Mouse (Mus musculus) hematopoietic stem cell, adult 5-6 weeks (primary cell): ENCODE results near the gene Hist1h4f. TPM values are rescaled to one million over a fixed set of nuclear protein-coding genes. Genes with fewer than 3 reads are reported as not detected.
"Not testable (repeated sequence)": the region's sequence is repeated elsewhere in the genome, so short reads cannot be mapped to it uniquely, and the experiment has no call there.

Experiments
- ATAC-seq, 2 experiments: fragments of 125-278 bp in 1 of 2; replicated peaks in 1 of 2; 2 replicates each; pipeline ENCODE4 v1.8.0; 2016 to 2017; ENCODE audit warnings: inconsistent platforms in 2 of 2, mild to moderate bottlenecking in 2 of 2, moderate number of reproducible peaks in 2 of 2, low read depth in 1 of 2, moderate TSS enrichment in 1 of 2; ENCODE audit not compliant: low FRiP score in 2 of 2, poor library complexity in 2 of 2, severe bottlenecking in 2 of 2, insufficient read depth in 1 of 2, low TSS enrichment in 1 of 2
- total RNA-seq: library from RNA; stranded (forward); fragments of 172-1452, 232-1000 nt; gene quantifications from 2 replicates; pipeline ENCODE4 v1.2.3, GENCODE M21; 2017

Hist1h4f gene
- 943 and 1,781 TPM in 2 replicates for total RNA-seq

- peak; percentile 62 to 74 for ATAC-seq
Measured at GRCm38 (mm10) chr13:23551146-23551834, at the start of gene Hist1h4f. Hist1h4f (minus strand) TSS chr13:23551648.

- peak; percentile 34 to 74; a peak in 3 of 4 replicates for ATAC-seq
Measured at GRCm38 (mm10) chr13:23597957-23598356, 46.5 kb upstream of the Hist1h4f start.

DNA sequence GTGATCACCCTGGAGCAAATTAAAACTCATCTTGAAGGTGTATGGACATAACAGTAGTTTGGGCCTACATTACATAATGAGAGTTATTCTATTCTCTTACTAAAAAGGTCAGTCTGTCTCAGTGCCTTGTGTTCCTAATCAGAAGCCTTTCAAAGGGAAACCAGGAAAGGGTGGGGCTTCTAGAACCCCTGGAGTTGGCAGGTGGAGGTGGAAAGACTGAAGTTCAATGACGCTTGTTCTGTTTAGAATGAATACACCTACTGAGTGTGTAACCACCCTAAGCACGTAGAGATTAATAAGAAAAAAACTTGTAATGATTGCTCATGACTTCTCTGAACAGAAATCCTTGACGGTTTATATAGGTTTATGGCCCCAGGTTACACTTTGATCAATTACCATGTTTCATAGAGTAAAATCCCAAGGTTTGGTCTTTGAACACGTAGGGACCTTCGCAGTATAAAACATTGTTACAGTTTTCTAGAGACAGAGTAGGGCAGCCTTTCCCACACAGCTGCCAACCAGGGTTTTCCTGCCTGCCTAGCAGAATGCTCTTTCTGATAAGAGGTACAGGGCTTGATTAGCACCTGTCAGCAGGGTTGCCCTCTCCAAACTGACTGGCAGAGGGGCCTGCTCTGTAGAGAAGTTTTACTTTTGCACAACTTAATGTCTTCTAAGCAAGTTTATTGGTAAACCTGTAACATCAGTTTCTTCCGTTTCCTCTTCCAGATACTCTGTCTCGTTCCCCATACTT lies 44.3 kb upstream of the Hist1h4f start:
- ATAC-seq, result no peak; a peak in 1 of 4 replicates

- ATAC-seq, result no peak
Measured at GRCm38 (mm10) chr13:23595185-23595584, 43.7 kb upstream of the Hist1h4f start.

- ATAC-seq, result peak; percentile 66 to 79
Measured at GRCm38 (mm10) chr13:23593051-23593770, 41.8 kb upstream of the Hist1h4f start.

DNA sequence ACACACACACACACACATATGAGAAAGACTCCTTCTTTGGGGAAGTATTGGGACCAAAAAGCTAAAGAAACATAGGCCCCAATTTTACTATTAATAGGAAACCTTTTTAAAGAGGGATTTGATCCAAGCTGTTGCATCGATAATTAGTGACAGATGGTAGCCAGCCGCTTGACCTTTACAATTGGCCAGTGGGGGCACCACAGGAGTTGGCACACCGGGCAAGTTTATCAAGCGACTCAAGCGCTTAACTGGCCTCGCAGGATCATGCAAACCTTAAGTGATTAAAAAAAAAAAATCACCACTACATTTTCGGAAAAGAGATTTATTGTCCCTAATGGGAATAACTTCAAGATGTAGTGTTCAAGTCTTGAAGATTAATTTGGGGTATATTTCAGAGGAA lies 41.2 kb upstream of the Hist1h4f start:
- ATAC-seq, result no peak

GRCm38 (mm10) chr13:23591886-23592285 lies 40.4 kb upstream of the Hist1h4f start:
- ATAC-seq, result not testable (repeated sequence)

GRCm38 (mm10) chr13:23591206-23591605 lies 39.8 kb upstream of the Hist1h4f start:
- no peak for ATAC-seq

- no peak for ATAC-seq
Measured at GRCm38 (mm10) chr13:23586940-23587225, 35.4 kb upstream of the Hist1h4f start.

GRCm38 (mm10) chr13:23586099-23586939 lies 34.9 kb upstream of the Hist1h4f start:
- no peak for ATAC-seq

DNA sequence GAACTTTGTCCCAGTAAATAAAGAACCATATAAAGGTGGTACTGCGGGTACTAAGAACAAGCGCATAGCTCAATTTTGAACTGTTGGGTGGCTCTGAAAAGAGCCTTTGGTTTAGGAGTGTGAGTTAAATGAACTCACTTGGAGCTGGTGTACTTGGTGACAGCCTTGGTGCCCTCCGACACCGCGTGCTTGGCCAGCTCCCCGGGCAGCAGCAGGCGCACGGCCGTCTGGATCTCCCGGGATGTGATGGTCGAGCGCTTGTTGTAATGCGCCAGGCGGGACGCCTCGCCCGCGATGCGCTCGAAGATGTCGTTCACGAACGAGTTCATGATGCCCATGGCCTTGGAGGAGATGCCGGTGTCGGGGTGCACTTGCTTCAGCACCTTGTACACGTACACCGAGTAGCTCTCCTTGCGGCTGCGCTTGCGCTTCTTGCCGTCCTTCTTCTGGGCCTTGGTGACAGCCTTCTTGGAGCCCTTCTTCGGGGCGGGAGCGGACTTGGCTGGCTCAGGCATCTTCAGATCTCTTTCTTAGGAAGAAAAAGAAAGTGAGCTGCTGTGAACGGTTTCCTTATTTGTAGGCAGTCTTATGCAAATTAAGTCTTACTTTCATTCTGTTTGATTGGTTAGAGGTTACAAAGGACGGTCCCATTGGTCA lies 34.1 kb upstream of the Hist1h4f start:
- peak; percentile 79 for ATAC-seq

DNA sequence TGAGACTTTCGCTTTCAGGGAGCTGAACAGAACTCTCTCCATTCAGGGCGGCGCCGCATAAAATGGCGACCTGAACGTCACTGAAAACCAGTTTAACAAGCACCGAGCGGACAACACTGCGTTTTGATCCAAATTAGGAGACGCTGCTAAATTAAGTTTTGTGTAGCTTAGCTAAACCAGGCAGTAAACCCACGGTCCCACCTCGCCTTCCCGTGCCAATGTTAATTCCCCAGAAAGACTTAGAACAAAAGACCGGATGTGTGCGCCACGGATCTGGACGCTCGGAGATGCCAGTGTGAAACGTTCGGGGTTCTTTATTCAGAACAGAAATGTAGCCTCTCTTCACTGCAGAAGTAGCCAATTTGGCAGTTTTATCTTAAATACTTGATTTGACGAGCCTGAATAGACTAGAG lies 33.6 kb upstream of the Hist1h4f start:
- ATAC-seq, result 0 out of 4 replicates have a peak, but pooled peaks of 1 of the 2 experiments have one; percentile 22

DNA sequence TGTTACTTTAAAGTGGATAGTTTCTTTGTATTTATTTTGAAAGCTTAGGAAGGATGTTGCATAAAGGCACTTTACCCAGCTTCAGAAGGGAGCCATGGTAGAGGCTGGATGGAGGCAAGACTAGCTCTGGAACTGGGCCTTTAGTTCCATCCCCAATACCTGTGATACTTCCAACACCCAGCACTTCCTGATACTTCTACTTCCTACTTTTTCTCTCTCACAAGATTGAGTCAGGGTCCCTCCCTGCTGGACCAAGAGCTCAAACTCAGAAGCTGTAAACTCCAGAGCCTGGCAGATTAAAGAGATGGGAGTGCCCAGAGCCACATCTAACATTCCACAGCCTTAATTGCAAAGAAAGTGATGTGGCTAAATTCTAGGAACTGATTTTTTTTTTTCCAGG lies 32.9 kb upstream of the Hist1h4f start:
- no peak for ATAC-seq

DNA sequence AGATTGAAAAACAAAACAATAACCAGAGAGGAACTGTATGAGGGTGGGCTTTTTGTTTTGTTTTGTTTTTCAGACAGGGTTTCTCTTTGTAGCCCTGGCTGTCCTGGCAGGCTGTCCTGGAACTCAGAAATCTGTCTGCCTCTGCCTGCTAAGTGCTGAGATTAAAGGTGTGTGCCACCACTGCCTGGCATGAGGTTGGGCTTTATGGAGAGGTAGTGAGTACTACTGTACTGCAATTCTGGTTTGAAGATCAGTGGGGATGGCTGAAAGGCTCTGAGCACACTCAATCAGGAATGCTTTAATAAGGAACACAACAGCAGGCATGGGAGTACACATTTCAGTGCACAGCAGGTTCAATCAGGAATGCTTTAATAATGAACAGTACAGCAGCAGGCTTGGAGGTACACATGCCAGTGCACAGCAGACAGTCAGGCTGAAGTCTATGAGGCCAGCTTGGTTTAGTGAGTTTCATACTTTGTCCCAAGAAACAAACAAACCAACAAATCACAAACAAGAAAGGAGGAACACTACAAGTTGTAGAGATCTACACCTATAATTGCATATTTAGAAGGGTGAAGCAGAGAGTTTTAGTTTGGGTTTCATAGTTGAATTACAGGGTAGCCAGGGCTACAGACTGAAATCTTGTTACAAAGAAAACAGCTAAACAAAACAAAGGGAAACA lies 32.1 kb upstream of the Hist1h4f start:
- no peak for ATAC-seq

GRCm38 (mm10) chr13:23582219-23583056 lies 31.0 kb upstream of the Hist1h4f start:
- ATAC-seq, result no peak
